Mouse (Mus musculus): ENCODE measurements around the gene Dock3. TPM values are rescaled to one million over a fixed set of nuclear protein-coding genes. Genes with fewer than 3 reads are reported as not detected.

The Dock3 gene
- polyA plus RNA-seq, 1 experiment from 2014 or later, result 26.7 TPM

- Histone ChIP-seq H3K27me3 (replicated peaks) (no peaks in the 10 kb centered on the region), H3K27ac (replicated peaks) (peak overlapping the region; percentile 87), H3K4me3 (replicated peaks) (peak overlapping the region; percentile 92), H3K4me2 (peak overlapping the region; percentile 89), H3K4me1 (peaks cover 81% of the 10 kb centered on the region), H3K36me3 (peaks cover 52% of the 10 kb centered on the region), H3K9me3 (replicated peaks) (no peaks in the 10 kb centered on the region), H3K9ac (replicated peaks) (peak overlapping the region; percentile 91)
- WGBS, result 20% methylated on average over 44 of the region's 44 CpGs
- no peak for ATAC-seq (ENCODE audit: low FRiP score)
These were observed 346.5 kb downstream of the Dock3 start for GRCm38 (mm10) chr9:106884996-106885900.

GRCm38 (mm10) chr9:106884306-106884705, 347.4 kb downstream of the Dock3 start:
- Histone ChIP-seq H3K4me3 (replicated peaks) (peak overlapping the region; percentile 92), H3K36me3 (peaks cover 49% of the 10 kb centered on the region), H3K4me2 (peak overlapping the region; percentile 89), H3K27ac (replicated peaks) (no peak overlapping the region), H3K27me3 (replicated peaks) (no peaks in the 10 kb centered on the region), H3K9ac (replicated peaks) (peak overlapping the region; percentile 91), H3K9me3 (replicated peaks) (no peaks in the 10 kb centered on the region), H3K4me1 (peaks cover 71% of the 10 kb centered on the region)
- no peak for ATAC-seq (ENCODE audit: low FRiP score)
- 40% methylated on average over 16 of the region's 16 CpGs for WGBS

GRCm38 (mm10) chr9:106883085-106883484, 348.6 kb downstream of the Dock3 start:
- Histone ChIP-seq H3K4me1 (peaks cover 59% of the 10 kb centered on the region), H3K36me3 (peaks cover 47% of the 10 kb centered on the region), H3K4me3 (replicated peaks) (peak overlapping the region; percentile 2; the same call in 1 of the 2 replicates), H3K27me3 (replicated peaks) (no peaks in the 10 kb centered on the region), H3K9me3 (replicated peaks) (no peaks in the 10 kb centered on the region), H3K27ac (replicated peaks) (no peak overlapping the region), H3K4me2 (peak overlapping the region; percentile 89), H3K9ac (replicated peaks) (0 out of 2 replicates have a peak overlapping the region, but pooled peaks have one; percentile 1)
- 79% methylated on average over 3 of the region's 3 CpGs for WGBS
- no peak for ATAC-seq (ENCODE audit: low FRiP score)

- Histone ChIP-seq H3K36me3 (peaks cover 48% of the 10 kb centered on the region), H3K27me3 (replicated peaks) (no peaks in the 10 kb centered on the region), H3K27ac (replicated peaks) (no peak overlapping the region), H3K9ac (replicated peaks) (no peak overlapping the region), H3K4me1 (peaks cover 50% of the 10 kb centered on the region), H3K4me2 (0 out of 2 replicates have a peak overlapping the region, but pooled peaks have one; percentile 5), H3K9me3 (replicated peaks) (no peaks in the 10 kb centered on the region), H3K4me3 (replicated peaks) (no peak overlapping the region)
- ATAC-seq (ENCODE audit: low FRiP score), result no peak
- 48% methylated on average over 4 of the region's 4 CpGs for WGBS
These were observed 349.5 kb downstream of the Dock3 start for GRCm38 (mm10) chr9:106882176-106882575.

GRCm38 (mm10) chr9:106881071-106881755, 350.5 kb downstream of the Dock3 start:
- WGBS, result 66% methylated on average over 4 of the region's 4 CpGs
- peaks cover 54% of the 10 kb centered on the region for H3K36me3 ChIP-seq
- peaks cover 50% of the 10 kb centered on the region for H3K4me1 ChIP-seq
- 0 out of 2 replicates have a peak overlapping the region, but pooled peaks have one; percentile 2 for H3K9ac ChIP-seq (replicated peaks)
- no peak for ATAC-seq (ENCODE audit: low FRiP score)
- H3K27ac ChIP-seq (replicated peaks), result no peak overlapping the region
- H3K4me3 ChIP-seq (replicated peaks), result no peak overlapping the region
- H3K9me3 ChIP-seq (replicated peaks), result no peaks in the 10 kb centered on the region
- no peaks in the 10 kb centered on the region for H3K27me3 ChIP-seq (replicated peaks)
- no peak overlapping the region; the same call in 1 of the 2 replicates for H3K4me2 ChIP-seq

GRCm38 (mm10) chr9:106879471-106879870, 352.2 kb downstream of the Dock3 start:
- WGBS, result 66% methylated on average over 4 of the region's 4 CpGs
- H3K4me2 ChIP-seq, result no peak overlapping the region
- no peaks in the 10 kb centered on the region for H3K9me3 ChIP-seq (replicated peaks)
- no peak for ATAC-seq (ENCODE audit: low FRiP score)
- no peak overlapping the region for H3K4me3 ChIP-seq (replicated peaks)
- H3K27ac ChIP-seq (replicated peaks), result 0 out of 2 replicates have a peak overlapping the region, but pooled peaks have one; percentile 37
- H3K9ac ChIP-seq (replicated peaks), result no peak overlapping the region
- peaks cover 66% of the 10 kb centered on the region for H3K36me3 ChIP-seq
- no peaks in the 10 kb centered on the region for H3K27me3 ChIP-seq (replicated peaks)
- peaks cover 34% of the 10 kb centered on the region for H3K4me1 ChIP-seq

- no peak for ATAC-seq (ENCODE audit: low FRiP score)
- peaks cover 61% of the 10 kb centered on the region for H3K36me3 ChIP-seq
- no peak overlapping the region for H3K27ac ChIP-seq (replicated peaks)
- H3K9me3 ChIP-seq (replicated peaks), result no peaks in the 10 kb centered on the region
- 85% methylated on average over 3 of the region's 3 CpGs for WGBS
- no peak overlapping the region for H3K4me2 ChIP-seq
- peaks cover 7% of the 10 kb centered on the region for H3K4me1 ChIP-seq
- no peak overlapping the region for H3K4me3 ChIP-seq (replicated peaks)
- H3K27me3 ChIP-seq (replicated peaks), result no peaks in the 10 kb centered on the region
- H3K9ac ChIP-seq (replicated peaks), result no peak overlapping the region
These were observed 355.0 kb downstream of the Dock3 start for GRCm38 (mm10) chr9:106876666-106877065.

GRCm38 (mm10) chr9:106874216-106874615, 357.5 kb downstream of the Dock3 start:
- H3K27ac ChIP-seq (replicated peaks), result no peak overlapping the region
- WGBS, result 89% methylated on average over 5 of the region's 5 CpGs
- no peaks in the 10 kb centered on the region for H3K27me3 ChIP-seq (replicated peaks)
- H3K4me1 ChIP-seq, result no peaks in the 10 kb centered on the region
- H3K4me3 ChIP-seq (replicated peaks), result no peak overlapping the region
- no peak overlapping the region for H3K4me2 ChIP-seq
- H3K9me3 ChIP-seq (replicated peaks), result no peaks in the 10 kb centered on the region
- no peak overlapping the region for H3K9ac ChIP-seq (replicated peaks)
- H3K36me3 ChIP-seq, result peaks cover 51% of the 10 kb centered on the region
- ATAC-seq (ENCODE audit: low FRiP score), result no peak

- H3K36me3 ChIP-seq, result peaks cover 72% of the 10 kb centered on the region
- H3K9ac ChIP-seq (replicated peaks), result no peak overlapping the region
- H3K4me2 ChIP-seq, result no peak overlapping the region
- H3K27me3 ChIP-seq (replicated peaks), result no peaks in the 10 kb centered on the region
- H3K4me3 ChIP-seq (replicated peaks), result no peak overlapping the region
- no peaks in the 10 kb centered on the region for H3K9me3 ChIP-seq (replicated peaks)
- H3K27ac ChIP-seq (replicated peaks), result no peak overlapping the region
- WGBS, result 90% methylated on average over 11 of the region's 11 CpGs
- no peaks in the 10 kb centered on the region for H3K4me1 ChIP-seq
- ATAC-seq (ENCODE audit: low FRiP score), result no peak
These were observed 373.7 kb downstream of the Dock3 start for GRCm38 (mm10) chr9:106858036-106858435.

- H3K36me3 ChIP-seq, result peaks cover 70% of the 10 kb centered on the region
- H3K9me3 ChIP-seq (replicated peaks), result no peaks in the 10 kb centered on the region
- no peak overlapping the region for H3K9ac ChIP-seq (replicated peaks)
- H3K4me3 ChIP-seq (replicated peaks), result no peak overlapping the region
- H3K27me3 ChIP-seq (replicated peaks), result no peaks in the 10 kb centered on the region
- no peak overlapping the region for H3K27ac ChIP-seq (replicated peaks)
- H3K4me2 ChIP-seq, result no peak overlapping the region
- 90% methylated on average over 3 of the region's 3 CpGs for WGBS
- H3K4me1 ChIP-seq, result no peaks in the 10 kb centered on the region
- ATAC-seq (ENCODE audit: low FRiP score), result no peak
These were observed 375.0 kb downstream of the Dock3 start for GRCm38 (mm10) chr9:106856664-106857063.

Data from neural tube, embryonic 15.5 days (tissue).